Mouse (Mus musculus): ENCODE data around the gene Tmem217.

The Tmem217 gene

DNA sequence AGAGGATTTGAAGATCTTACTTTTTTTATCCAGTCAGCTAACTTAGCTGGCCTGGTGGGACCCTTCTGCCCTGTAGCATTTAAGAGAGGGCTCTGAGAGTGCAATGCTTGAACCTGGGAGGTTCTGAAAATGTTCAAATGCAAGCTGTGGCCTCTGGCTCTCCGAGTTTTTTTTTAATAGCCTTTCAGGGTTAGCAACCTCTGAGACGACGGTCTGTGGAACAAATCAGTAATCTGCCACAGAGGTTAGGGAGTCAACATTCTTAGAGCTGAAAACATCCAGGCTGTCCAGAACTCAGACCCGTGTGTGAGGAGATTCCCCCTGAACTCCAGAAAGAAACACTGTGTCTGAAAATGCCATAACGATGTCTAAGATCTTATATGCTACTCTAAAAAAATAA lies 6.3 kb upstream of the Tmem217 start:
- no peak for TF ChIP-seq GATA4 (IDR thresholded peaks at IDR 0.05; ENCODE audit: insufficient replicate concordance, low read length)

- no peak for TF ChIP-seq GATA4 (IDR thresholded peaks at IDR 0.05; ENCODE audit: insufficient replicate concordance, low read length)
These were observed 4.7 kb upstream of the Tmem217 start for GRCm38 (mm10) chr17:29556893-29557292.

DNA sequence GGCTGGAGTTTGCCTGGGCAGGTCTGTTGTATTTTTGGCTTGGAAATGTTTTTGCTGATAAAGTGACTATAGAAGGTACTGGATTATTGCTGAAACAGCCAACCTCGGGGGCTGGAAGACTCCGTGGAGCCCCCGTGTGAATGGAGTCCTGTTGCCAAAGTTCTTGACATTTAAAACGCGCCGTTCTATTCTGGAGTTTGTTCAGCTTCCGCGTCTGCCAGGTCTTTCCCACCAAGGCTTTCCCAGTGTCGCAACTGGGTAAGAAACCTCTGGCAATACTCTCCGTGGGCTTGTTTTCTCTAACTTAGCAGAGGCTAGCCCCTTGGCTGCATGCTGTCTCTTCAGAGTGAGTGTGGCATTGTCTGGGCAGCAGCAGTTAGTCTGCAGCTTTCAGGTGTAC lies 4.3 kb upstream of the Tmem217 start:
- no peak for TF ChIP-seq GATA4 (IDR thresholded peaks at IDR 0.05; ENCODE audit: insufficient replicate concordance, low read length)

GRCm38 (mm10) chr17:29554176-29554575 lies 2.0 kb upstream of the Tmem217 start:
- no peak for TF ChIP-seq GATA4 (IDR thresholded peaks at IDR 0.05; ENCODE audit: insufficient replicate concordance, low read length)

- TF ChIP-seq GATA4 (IDR thresholded peaks at IDR 0.05; ENCODE audit: insufficient replicate concordance, low read length), result peak; percentile 13; the same call in 1 of the 2 replicates
These were observed 1.2 kb downstream of the Tmem217 start for GRCm38 (mm10) chr17:29551019-29551418.

DNA sequence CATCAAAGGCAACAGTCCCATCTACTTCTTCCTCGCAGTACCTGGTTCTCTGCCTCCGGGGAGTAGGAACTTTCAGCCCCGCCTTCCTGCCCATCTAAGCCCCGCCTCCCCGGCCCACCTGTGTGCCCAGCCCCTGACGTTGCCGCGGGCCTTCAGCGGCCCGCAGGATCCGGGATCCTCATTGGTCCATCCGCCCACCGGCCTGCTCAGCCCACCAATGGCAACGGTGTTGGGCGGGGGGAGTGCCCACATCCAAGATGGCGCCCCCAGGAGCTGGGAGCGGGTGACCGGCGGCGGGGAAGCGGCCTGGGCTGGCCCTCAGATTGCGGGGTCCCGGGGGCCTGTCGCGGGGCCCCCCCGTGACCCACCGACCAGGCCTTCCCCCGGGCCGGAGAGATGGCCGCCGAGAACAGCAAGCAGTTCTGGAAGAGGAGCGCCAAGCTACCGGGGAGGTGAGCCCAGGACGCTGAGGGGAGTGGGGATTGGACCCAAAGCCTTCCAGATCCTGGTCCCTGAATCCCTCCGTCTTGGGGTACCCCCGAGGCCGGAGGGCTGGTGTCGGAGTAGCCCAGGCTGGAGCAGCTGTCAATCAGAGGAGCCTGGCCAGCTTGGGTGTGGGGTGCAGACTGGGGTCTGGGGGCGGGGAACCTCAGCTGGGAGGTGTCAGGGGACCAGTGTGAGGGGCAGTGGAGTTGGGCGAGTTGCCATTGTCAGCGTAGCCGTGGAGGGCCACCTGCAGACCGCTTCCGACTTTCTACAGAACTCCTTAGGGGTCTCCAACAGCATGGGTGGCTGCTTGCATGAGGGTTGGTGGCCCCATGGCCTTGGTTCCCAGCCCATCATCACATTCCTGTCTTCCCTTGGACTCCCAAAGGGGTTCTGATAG lies 2.4 kb downstream of the Tmem217 start, which contains the start of the genes Gm17657 and Tbc1d22b:
TSS of gene Gm17657 (minus strand) at position 96 of the 886 bp plus-strand sequence.
TSS of gene Tbc1d22b (plus strand) at position 243 of the 886 bp plus-strand sequence.
- TF ChIP-seq GATA4 (IDR thresholded peaks at IDR 0.05; ENCODE audit: insufficient replicate concordance, low read length), result no peak

GRCm38 (mm10) chr17:29548994-29549393 lies 3.2 kb downstream of the Tmem217 start:
- no peak for TF ChIP-seq GATA4 (IDR thresholded peaks at IDR 0.05; ENCODE audit: insufficient replicate concordance, low read length)

DNA sequence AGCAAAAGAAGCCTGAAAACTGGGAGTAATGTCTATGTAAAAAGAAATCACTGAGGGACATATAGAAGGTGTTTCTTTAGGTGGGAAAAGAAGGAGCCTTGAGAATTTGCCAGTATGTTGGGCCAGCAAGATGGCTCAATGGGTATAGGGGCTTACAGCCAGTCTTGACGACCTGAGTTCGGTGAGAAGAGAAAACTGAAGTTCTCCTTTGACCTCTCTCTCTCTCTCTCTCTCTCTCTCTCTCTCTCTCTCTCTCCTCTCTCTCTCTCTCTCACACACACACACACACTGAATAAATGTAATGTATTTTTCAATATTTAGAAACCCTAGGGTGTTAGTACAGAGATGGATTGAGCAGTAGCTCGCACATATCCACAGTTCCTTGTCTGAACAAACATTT lies 3.7 kb downstream of the Tmem217 start:
- TF ChIP-seq GATA4 (IDR thresholded peaks at IDR 0.05; ENCODE audit: insufficient replicate concordance, low read length), result no peak

- no peak for TF ChIP-seq GATA4 (IDR thresholded peaks at IDR 0.05; ENCODE audit: insufficient replicate concordance, low read length)
These were observed 6.9 kb downstream of the Tmem217 start for GRCm38 (mm10) chr17:29545241-29545640.

GRCm38 (mm10) chr17:29544064-29544463 lies 8.1 kb downstream of the Tmem217 start:
- TF ChIP-seq GATA4 (IDR thresholded peaks at IDR 0.05; ENCODE audit: insufficient replicate concordance, low read length), result no peak

GRCm38 (mm10) chr17:29542831-29543690 lies 9.1 kb downstream of the Tmem217 start:
- TF ChIP-seq GATA4 (IDR thresholded peaks at IDR 0.05; ENCODE audit: insufficient replicate concordance, low read length), result no peak

- TF ChIP-seq GATA4 (IDR thresholded peaks at IDR 0.05; ENCODE audit: insufficient replicate concordance, low read length), result peak; percentile 96
These were observed 10.8 kb downstream of the Tmem217 start for GRCm38 (mm10) chr17:29541419-29541818.

- no peak for TF ChIP-seq GATA4 (IDR thresholded peaks at IDR 0.05; ENCODE audit: insufficient replicate concordance, low read length)
These were observed 11.8 kb downstream of the Tmem217 start for GRCm38 (mm10) chr17:29540426-29540825.

DNA sequence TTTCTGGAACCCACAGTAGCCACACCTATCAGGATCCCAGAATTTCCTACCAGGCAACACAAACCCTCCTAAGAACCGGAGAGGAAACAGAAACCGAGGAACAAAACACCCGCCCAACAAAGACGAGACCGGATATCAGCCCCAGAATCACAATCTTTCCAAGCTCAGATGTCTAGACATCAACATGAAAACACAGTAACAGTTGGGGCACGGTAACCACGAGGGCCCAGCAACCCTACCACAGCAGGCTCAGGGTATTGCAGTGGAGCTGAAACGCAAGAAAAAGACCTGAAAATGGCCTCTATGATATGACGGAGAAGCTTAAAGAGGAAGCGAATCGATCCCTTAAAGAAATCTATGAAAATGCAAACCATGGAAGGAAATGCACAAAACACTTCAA lies 18.3 kb downstream of the Tmem217 start:
- no peak for TF ChIP-seq GATA4 (IDR thresholded peaks at IDR 0.05; ENCODE audit: insufficient replicate concordance, low read length)

GRCm38 (mm10) chr17:29531757-29532384 lies 20.3 kb downstream of the Tmem217 start:
- TF ChIP-seq GATA4 (IDR thresholded peaks at IDR 0.05; ENCODE audit: insufficient replicate concordance, low read length), result no peak

Measured in liver, adult (tissue).